Mouse (Mus musculus): ENCODE measurements around the gene Mlph. TPM values are rescaled to one million over a fixed set of nuclear protein-coding genes. Genes with fewer than 3 reads are reported as not detected.
A peak's percentile ranks its signal among the peaks of the same experiment; 100 is the strongest.

Mlph gene
- polyA plus RNA-seq, 1 experiment: 0.58 TPM

DNA sequence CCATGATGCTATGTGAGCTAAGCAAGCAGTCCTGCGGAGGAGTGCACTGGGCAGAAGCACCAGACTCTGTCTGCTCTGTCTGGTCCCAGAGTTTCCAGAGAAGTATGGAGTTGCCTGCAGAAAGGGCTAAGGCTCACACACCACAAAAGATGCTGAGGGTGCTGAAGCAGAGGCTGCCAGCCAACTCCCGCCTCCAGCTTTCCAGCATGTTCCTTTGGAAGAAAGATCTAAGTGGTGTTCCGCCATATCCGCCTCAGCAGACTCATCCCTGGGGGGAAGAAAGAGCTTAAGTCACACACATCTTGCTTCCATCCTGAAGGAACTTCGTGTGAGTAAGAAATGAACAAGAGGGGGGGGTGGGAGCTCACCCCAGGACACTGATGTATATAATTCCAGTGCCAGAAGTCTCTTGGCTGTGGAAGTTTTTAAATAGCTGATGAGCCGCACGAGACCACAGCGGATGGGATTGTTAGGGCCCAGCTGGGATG is 10.9 kb upstream of the Mlph start:
- TF ChIP-seq POLR2A (IDR thresholded peaks at IDR 0.05; ENCODE audit: extremely low read depth, insufficient read depth, low read length) (no peak), CTCF (IDR thresholded peaks at IDR 0.05; ENCODE audit: extremely low read depth, insufficient read depth, low read length) (no peak)
- Histone ChIP-seq H3K4me3 (ENCODE audit: insufficient read depth, low read length) (no peak overlapping the region), H3K27ac (ENCODE audit: insufficient read depth, low read length) (no peak overlapping the region), H3K4me1 (ENCODE audit: control insufficient read depth, insufficient read depth, low read length) (peaks cover 2% of the 10 kb centered on the region)

DNA sequence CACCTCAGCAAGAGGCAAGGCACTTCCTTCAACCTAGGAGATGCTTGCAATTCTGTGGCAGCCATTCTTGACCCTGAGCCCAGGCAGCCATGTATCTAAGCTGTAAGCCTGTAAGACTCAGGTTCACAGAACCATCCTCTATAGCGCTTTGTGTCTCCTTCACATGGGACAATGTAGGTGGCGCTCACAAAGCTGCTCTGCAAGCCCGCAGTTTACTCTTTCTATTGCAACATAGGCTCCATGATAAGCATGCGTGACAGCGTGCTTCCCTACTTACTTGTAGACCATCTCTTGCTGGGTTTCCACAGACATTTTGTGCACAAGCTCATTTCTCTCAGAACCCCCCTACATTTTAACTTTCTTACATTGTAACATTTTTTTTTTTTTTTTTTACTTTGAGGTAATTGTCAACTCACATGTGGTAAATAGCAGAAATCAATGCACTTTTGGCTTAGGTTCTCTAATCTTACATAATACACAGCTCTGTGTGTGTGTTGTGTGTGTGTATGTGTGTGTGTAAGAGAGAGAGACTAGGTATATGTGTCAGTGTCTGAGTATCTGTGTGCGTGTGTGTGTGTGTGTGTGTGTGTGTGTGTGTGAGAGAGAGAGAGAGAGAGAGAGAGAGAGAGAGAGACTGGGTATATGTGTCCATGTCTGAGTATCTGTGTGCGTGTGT is 10.0 kb upstream of the Mlph start:
- Histone ChIP-seq H3K4me1 (ENCODE audit: control insufficient read depth, insufficient read depth, low read length) (peaks cover 2% of the 10 kb centered on the region), H3K4me3 (ENCODE audit: insufficient read depth, low read length) (no peak overlapping the region), H3K27ac (ENCODE audit: insufficient read depth, low read length) (no peak overlapping the region)
- TF ChIP-seq POLR2A (IDR thresholded peaks at IDR 0.05; ENCODE audit: extremely low read depth, insufficient read depth, low read length) (no peak), CTCF (IDR thresholded peaks at IDR 0.05; ENCODE audit: extremely low read depth, insufficient read depth, low read length) (no peak)

DNA sequence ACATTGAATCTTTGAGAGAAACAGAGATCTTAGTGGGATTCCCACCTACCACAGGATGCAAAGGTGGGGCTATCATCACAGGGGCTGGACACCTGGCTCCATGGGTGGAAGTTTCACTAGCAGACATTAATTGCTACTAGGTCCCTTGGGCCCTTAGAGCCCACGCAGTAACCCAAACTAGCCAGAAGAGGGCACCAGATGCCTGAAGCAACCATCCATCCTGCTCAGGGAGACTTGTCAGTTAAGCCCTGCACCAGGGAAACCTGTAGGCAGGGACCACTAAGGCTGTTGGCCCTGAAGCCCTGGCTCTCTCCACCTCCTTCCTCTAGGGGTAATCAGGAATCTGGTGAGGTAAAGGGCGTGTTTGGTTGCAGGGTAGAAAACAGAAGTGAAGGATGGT is 8.5 kb upstream of the Mlph start:
- Histone ChIP-seq H3K4me1 (ENCODE audit: control insufficient read depth, insufficient read depth, low read length) (no peaks in the 10 kb centered on the region; the same call in 1 of the 2 replicates), H3K4me3 (ENCODE audit: insufficient read depth, low read length) (no peak overlapping the region), H3K27ac (ENCODE audit: insufficient read depth, low read length) (no peak overlapping the region)
- TF ChIP-seq POLR2A (IDR thresholded peaks at IDR 0.05; ENCODE audit: extremely low read depth, insufficient read depth, low read length) (no peak), CTCF (IDR thresholded peaks at IDR 0.05; ENCODE audit: extremely low read depth, insufficient read depth, low read length) (peak; percentile 93)

DNA sequence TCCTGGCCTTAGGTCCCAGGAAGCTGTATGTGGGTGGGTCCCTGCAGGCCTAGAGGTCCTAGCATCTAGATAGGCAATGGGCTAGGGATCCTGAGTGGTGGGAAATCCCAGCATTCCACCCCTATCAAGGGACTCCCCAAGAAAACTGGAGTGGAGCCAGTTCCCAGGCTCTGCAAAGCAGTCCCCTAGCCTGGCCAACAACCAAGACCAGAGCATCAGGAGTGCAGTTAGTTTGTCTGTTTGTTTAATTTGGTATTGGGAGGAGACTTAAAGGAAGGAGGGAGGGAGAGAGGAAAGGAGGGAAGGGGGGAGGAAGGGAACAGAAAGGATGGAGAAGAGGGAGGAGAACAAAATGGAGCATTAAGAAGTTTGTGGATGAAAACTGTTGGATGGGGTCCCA is 5.7 kb upstream of the Mlph start:
- Histone ChIP-seq H3K4me3 (ENCODE audit: insufficient read depth, low read length) (no peak overlapping the region), H3K4me1 (ENCODE audit: control insufficient read depth, insufficient read depth, low read length) (no peaks in the 10 kb centered on the region), H3K27ac (ENCODE audit: insufficient read depth, low read length) (no peak overlapping the region)
- TF ChIP-seq POLR2A (IDR thresholded peaks at IDR 0.05; ENCODE audit: extremely low read depth, insufficient read depth, low read length): no peak
- no peak for TF ChIP-seq CTCF (IDR thresholded peaks at IDR 0.05; ENCODE audit: extremely low read depth, insufficient read depth, low read length)

DNA sequence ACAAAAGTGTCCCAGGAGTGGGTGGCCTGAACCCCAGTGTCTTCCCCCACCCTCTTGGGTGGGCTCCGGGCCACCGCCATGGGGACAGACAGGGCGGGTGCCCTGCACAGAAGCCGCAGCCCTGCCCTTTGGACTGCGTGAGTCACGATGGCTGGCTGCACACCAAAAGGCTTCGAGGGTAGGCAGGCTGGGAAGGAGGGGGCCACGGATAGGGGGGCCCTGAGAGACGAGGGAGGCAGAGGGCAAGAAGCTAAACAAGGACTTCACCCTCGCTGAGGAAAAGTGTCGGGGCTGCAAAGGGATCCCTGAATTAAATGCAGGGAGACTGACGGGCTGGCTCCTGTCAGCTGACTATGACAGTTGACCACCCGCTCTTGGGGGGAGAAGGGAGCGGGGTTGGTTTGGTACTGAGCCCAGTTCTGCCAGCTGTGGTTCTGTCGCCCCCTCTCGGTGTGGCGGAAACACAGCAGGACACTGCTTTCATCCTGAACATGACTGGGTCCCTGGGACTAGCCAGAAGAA is 5.2 kb upstream of the Mlph start:
- Histone ChIP-seq H3K4me3 (ENCODE audit: insufficient read depth, low read length) (no peak overlapping the region), H3K27ac (ENCODE audit: insufficient read depth, low read length) (no peak overlapping the region), H3K4me1 (ENCODE audit: control insufficient read depth, insufficient read depth, low read length) (no peaks in the 10 kb centered on the region)
- TF ChIP-seq CTCF (IDR thresholded peaks at IDR 0.05; ENCODE audit: extremely low read depth, insufficient read depth, low read length) (0 out of 2 replicates have a peak, but pooled peaks have one; percentile 4), POLR2A (IDR thresholded peaks at IDR 0.05; ENCODE audit: extremely low read depth, insufficient read depth, low read length) (no peak)

DNA sequence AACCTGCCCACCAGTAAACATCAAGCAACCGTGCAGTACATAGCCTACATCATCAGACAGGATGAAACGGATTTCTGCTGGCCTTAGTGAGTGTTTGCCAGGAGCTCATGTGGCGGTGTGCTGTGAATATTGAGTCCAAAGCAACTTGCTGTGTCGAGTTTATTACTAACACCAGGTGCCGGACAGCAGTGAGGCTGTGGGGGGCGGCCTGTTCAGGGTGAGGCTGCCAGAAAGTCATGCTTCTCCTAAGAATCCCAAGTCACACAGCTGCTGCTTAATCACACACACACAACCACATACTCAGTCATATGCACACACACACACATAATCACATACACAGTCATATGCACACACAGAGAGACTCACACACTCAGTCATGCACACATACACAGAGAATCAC is 1.7 kb upstream of the Mlph start:
- H3K27ac ChIP-seq (ENCODE audit: insufficient read depth, low read length): no peak overlapping the region
- no peak for TF ChIP-seq POLR2A (IDR thresholded peaks at IDR 0.05; ENCODE audit: extremely low read depth, insufficient read depth, low read length)
- TF ChIP-seq CTCF (IDR thresholded peaks at IDR 0.05; ENCODE audit: extremely low read depth, insufficient read depth, low read length): no peak
- no peak overlapping the region for H3K4me3 ChIP-seq (ENCODE audit: insufficient read depth, low read length)
- H3K4me1 ChIP-seq (ENCODE audit: control insufficient read depth, insufficient read depth, low read length): no peaks in the 10 kb centered on the region

DNA sequence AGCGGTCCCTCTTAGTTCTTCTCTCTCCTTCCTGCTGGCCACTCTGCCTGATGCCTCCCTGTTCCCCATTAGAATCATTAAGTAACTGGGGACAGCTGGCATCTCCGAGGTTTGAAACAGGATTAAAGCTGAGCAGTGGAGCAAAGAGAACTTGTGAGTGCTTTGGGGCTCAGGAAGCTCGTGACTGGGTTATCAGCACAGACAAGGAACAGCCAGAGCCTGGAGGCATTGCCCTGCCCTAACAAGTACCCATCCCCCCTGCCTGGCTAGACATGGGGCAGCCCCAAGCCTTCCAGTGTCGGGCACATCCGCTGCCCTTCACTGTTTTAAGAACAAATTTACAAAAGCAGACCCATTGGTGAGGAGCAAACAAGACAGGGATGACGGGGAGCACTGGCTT is 2.6 kb downstream of the Mlph start:
- TF ChIP-seq CTCF (IDR thresholded peaks at IDR 0.05; ENCODE audit: extremely low read depth, insufficient read depth, low read length) (no peak), POLR2A (IDR thresholded peaks at IDR 0.05; ENCODE audit: extremely low read depth, insufficient read depth, low read length) (no peak)
- Histone ChIP-seq H3K27ac (ENCODE audit: insufficient read depth, low read length) (no peak overlapping the region), H3K4me1 (ENCODE audit: control insufficient read depth, insufficient read depth, low read length) (no peaks in the 10 kb centered on the region), H3K4me3 (ENCODE audit: insufficient read depth, low read length) (no peak overlapping the region)

DNA sequence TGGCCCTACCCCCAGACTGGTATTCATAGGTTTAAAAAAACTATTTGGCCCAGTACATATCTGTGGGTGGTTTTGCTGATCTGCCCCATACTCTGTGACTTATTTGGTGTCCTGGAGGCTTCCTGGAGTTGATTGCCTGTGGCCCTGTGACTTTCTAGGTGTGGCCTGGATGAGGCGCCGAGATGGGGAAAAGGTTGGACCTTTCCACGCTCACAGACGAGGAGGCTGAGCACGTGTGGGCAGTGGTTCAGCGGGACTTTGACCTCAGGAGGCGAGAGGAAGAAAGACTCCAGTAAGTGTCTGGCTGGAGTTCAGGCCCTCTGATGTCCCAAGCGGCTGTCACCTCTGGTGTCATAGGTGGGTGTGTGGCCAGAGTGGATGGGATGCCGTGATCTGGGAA is 6.8 kb downstream of the Mlph start:
- TF ChIP-seq POLR2A (IDR thresholded peaks at IDR 0.05; ENCODE audit: extremely low read depth, insufficient read depth, low read length) (no peak), CTCF (IDR thresholded peaks at IDR 0.05; ENCODE audit: extremely low read depth, insufficient read depth, low read length) (no peak)
- H3K4me1 ChIP-seq (ENCODE audit: control insufficient read depth, insufficient read depth, low read length): no peaks in the 10 kb centered on the region
- H3K27ac ChIP-seq (ENCODE audit: insufficient read depth, low read length): no peak overlapping the region
- H3K4me3 ChIP-seq (ENCODE audit: insufficient read depth, low read length): no peak overlapping the region

DNA sequence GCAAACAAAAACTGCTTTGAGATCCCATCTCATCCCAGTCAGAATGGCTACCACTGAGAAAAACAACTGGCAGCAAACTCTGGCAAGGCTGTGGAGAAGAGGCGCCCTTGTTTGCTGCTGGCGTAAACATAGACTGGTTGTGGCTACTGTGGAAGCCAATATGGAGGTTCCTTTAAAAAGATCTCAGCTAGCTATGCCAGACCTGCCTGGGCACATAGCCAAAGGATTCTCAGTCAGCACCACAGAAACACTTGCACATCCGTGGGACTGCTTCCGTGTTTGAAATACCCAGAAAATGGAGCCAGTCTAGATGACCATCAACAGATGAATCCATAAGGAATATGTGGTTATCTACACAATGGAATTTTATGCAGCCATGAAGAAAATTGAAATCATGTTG is 11.1 kb downstream of the Mlph start:
- H3K4me3 ChIP-seq (ENCODE audit: insufficient read depth, low read length): no peak overlapping the region
- no peak overlapping the region for H3K27ac ChIP-seq (ENCODE audit: insufficient read depth, low read length)
- H3K4me1 ChIP-seq (ENCODE audit: control insufficient read depth, insufficient read depth, low read length): no peaks in the 10 kb centered on the region
- TF ChIP-seq POLR2A (IDR thresholded peaks at IDR 0.05; ENCODE audit: extremely low read depth, insufficient read depth, low read length): no peak

DNA sequence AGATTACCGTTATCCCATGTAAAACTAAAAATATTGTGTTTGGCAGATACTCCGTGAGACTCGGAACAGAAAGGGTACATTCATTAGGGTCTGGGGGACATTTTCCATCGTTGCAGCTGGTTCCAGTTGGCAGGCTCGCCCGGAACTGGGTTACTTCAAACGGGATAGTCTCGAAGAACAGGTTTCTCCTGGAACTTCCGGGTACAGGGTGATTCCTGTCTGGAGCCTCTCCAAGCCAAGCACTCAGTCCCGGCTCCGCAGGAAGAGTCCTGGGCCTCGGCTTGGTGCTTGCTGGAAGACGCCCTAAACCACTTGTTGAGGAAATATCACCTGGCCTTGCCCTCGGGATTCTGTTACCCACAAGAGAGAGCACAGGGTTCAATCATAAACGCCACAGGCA is 12.4 kb downstream of the Mlph start:
- Histone ChIP-seq H3K4me3 (ENCODE audit: insufficient read depth, low read length) (no peak overlapping the region), H3K4me1 (ENCODE audit: control insufficient read depth, insufficient read depth, low read length) (no peaks in the 10 kb centered on the region), H3K27ac (ENCODE audit: insufficient read depth, low read length) (no peak overlapping the region)
- TF ChIP-seq POLR2A (IDR thresholded peaks at IDR 0.05; ENCODE audit: extremely low read depth, insufficient read depth, low read length) (no peak), CTCF (IDR thresholded peaks at IDR 0.05; ENCODE audit: extremely low read depth, insufficient read depth, low read length) (no peak)
